Mouse (Mus musculus) thymus, postnatal 10 days (tissue): ENCODE data around the gene Ypel4.
"Not testable (repeated sequence)": the region's sequence is repeated elsewhere in the genome, so short reads cannot be mapped to it uniquely, and the experiment has no call there.

ENCODE experiments used
- DNase-seq, 2 experiments: peaks; one replicate each; pipeline ENCODE4 v3.0.0; 2021; ENCODE audit warnings: low spot score in 2 of 2

Ypel4 gene

DNA sequence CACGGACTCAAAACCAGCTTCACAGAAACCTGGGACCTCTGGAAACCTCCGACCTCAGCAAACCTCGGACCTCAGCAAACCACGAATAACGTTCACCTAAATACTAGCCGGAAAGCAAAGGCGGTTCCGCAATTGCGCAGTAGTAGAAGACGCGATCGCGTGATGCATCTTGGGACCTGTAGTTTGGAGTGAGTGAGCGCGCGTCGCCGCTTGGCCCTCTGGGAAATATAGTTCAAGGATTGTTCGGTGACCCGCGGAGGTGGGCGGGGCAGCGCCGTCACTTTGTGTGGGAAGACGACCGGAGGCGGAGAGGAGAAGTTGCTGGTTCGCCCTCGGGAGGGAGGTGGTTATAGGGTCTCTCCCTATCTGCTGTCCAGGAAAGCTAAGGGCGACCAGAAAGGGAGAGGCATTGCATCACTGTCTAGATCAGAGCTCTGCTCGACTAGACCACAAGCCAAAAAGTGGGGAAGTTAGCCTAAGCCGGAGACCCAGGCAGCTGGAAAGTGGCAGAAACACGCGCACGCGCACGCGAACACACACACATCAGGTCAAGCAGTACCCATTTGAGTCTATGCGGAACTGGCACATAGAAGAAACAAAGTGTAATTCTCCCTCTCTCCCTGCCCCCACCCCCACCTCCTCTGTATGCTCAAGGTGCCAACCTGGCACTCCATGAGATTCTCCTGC lies 6.5 kb upstream of the Ypel4 start, which contains the start of gene Clp1:
Gene Clp1 (minus strand): TSS at position 179 of the 687 bp plus-strand sequence.
- peak; percentile 89 to 90 for DNase-seq

DNA sequence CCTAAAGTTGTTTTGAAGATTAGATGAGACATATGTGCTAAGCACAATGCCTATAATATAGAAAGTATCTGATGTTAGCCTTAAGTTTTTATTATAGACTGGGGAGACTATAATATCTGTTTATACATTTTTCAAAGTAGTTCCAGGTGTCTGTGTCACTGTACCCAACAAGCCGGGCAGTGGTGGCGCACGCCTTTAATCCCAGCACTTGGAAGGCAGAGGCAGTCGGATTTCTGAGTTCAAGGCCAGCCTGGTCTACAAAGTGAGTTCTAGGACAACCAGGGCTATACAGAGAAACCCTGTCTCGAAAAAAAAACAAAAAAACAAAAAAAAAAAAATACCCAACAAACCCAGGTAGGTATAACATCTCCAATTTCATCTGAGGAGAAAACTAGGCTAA lies 5.7 kb upstream of the Ypel4 start:
- not testable (repeated sequence) for DNase-seq

DNA sequence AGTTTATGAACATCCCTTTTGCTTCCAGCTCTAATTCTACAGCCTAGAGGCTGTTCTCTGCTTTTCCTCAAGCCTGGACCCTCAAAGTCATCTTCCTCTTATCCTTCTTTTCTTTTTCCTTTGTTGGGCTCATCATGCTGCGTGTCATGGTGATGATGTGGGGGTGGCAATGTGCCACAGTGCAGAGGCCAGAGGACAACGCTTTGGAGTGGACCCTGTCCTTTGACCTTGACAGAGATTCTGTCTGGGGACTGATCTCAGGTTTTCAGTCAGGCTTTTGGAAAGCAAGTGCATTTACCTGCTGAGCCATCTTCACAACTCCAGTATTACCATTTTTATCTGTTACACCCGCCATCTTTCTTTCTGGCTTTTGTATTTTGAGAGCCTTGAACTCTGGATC lies 2.7 kb upstream of the Ypel4 start:
- no peak for DNase-seq

- DNase-seq: no peak
These were observed 1.5 kb upstream of the Ypel4 start for GRCm38 (mm10) chr2:84732394-84732793.

DNA sequence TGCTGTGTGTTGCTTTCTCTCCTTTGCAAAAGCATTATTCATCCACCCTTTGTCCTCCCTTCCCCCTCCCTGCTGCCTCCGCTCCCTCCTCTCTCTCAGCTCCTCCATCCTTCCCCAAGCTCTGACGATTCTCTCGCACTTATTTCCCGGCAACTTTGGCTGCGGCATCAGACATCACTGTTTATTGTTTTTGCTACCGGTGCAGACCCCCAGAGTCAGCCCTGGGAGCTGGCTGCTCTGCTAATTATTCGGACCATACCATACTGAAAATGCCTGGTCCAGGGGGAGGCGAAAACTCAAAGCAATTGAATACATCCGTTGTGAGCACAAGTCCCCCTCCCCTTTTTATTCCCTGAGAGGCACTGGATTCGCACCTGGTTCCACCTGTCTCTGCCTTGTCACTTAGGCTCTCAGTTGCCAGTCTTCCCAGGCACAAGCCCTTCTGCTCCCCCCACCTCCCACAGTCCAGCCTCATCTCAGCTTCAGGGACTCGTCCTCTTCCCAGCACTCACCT lies 550 bp downstream of the Ypel4 start:
- DNase-seq: no peak

- DNase-seq: no peak
These were observed 1.1 kb downstream of the Ypel4 start for GRCm38 (mm10) chr2:84734919-84735318.

DNA sequence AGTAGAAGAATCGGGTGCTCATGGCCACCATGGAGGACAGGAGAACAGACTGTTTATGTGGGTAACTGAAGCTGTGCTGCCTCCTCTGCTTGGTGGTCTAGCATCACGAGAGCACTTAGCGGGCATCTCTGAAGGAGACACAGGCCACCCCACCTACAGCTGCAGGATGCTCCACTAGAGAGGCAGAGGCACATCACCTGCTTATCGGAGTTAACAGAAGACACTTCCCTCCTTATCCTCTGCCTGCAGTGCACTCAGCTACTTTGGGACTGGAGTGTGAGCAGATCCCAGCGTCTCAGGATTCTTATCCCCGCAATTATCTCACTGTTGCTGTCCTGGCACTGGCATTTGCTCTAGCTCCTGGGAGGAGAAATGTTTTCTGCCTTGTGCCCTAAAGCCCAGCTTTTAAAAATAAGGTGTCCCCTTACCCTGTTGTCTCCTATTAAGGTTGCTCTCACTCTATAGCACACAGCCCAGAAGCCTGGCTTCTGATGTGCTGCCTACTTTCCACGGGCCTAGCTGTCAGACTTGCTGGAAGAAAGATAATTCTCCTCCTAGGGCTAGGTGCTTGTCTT lies 1.6 kb downstream of the Ypel4 start:
- DNase-seq: no peak

DNA sequence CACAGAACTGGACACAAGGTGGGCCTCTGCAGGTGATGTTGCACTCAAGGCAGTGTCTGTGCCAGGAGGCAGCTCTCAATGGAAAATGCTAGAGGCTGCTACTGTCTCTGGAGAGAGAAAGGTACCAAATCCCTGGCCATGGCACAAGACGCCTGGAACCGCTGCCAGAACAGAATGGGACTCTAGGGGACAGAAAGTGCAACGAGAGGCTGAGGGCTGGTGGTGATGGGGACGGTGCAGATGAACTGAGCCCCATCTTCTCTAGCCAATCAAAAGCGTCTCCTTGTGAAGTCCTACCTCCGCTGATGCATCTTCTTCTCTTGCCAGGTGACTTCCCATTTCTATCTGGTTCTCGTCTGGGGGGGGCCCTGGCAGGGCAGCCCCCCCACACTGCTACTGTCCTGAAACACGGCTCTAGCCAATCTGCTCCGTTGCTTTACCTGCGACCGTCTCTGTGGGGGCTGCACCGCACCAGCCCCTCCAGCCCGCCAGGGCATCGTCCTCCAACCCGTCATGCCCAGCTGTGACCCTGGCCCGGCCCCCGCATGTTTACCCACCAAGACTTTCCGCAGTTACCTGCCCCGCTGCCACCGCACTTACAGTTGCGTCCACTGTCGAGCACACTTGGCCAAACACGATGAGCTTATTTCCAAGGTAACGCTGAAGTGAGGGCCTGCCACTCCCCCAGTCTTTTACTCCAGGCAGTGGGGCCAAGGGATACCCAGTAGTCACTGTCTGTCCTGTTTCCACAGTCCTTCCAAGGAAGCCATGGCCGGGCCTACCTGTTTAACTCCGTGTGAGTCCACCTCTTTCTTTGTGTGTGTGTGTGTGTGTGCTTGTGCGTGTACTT lies 2.7 kb downstream of the Ypel4 start:
- no peak for DNase-seq

DNA sequence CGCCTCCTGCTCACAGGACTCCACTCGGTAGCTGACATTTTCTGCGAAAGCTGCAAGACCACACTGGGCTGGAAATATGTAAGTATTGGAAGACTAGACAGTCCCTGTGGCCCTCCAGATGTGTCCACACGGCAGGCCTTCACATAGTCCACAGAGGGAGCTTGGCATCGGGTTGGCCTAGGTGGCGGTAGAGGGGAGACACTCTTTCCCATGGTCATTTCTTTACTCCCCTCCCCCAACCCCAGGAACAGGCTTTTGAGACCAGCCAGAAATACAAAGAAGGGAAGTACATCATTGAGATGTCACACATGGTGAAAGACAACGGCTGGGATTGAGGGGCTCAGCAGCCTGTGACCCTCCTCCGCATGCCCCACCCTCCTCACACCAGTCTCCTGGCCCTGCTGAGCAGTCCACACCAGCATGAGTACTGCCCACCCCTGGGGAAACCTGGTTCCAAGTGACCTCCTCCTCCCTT lies 3.6 kb downstream of the Ypel4 start:
- no peak for DNase-seq

DNA sequence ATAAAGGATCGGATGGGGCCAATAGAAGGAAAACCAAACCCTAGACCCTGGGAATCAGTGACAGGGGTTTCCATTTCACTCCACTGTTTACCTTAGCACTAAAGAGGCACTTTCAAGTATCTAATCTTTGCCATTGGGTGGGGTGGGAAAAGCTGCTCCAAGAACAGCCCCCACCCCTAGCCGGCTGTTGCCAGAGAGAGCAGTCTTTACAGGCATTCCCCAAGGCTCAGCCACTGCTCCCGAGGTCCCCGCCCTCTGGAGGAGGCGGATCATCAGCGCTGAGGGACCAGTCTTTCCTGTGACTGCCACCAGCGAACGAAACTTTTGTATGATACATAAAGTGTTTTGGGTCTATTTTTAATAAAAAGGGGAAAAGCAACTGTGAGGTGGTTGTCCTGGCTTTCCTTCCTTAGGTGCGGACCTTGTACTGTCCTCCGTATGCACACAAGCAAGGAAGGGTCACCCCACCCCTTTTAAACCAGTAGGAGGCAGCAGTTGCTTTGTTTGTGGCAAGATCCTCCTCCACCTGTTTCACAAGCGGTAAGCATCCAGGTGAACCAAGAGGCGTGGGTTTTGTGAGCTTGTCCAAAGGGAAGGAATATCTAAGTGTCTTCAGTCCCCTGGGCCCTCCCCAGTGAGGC lies 4.5 kb downstream of the Ypel4 start:
- DNase-seq: no peak

GRCm38 (mm10) chr2:84740608-84741333 lies 6.9 kb downstream of the Ypel4 start:
- no peak for DNase-seq

DNA sequence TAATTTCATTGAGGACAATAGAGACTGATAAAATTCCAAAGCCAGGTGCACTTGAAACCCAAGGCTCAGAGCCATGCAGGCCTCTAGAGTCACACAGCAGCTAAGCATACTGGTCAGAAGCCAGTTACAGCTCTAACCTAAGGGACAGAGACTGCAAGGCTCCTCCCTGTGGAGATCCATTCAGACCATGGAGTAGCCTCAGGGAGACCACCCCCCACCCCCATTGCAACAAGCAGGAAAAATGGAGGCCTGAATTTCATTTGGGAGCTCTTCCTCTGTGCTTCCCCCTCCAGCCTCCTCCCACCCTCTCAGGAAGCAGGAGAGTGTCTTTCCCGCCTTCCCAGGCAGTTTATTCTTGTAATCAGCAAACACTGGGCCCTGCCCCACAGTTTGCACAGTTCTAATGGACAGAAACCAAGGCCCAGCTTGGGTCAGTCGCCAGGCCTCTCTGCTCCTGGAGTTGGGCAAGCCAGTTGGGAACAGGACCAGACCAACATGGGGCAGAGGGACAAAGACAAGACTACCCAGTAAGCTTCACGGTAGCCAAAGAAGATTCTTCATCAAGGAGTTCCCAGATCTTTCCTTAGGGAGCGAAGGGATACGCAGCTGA lies 8.1 kb downstream of the Ypel4 start:
- DNase-seq: no peak

DNA sequence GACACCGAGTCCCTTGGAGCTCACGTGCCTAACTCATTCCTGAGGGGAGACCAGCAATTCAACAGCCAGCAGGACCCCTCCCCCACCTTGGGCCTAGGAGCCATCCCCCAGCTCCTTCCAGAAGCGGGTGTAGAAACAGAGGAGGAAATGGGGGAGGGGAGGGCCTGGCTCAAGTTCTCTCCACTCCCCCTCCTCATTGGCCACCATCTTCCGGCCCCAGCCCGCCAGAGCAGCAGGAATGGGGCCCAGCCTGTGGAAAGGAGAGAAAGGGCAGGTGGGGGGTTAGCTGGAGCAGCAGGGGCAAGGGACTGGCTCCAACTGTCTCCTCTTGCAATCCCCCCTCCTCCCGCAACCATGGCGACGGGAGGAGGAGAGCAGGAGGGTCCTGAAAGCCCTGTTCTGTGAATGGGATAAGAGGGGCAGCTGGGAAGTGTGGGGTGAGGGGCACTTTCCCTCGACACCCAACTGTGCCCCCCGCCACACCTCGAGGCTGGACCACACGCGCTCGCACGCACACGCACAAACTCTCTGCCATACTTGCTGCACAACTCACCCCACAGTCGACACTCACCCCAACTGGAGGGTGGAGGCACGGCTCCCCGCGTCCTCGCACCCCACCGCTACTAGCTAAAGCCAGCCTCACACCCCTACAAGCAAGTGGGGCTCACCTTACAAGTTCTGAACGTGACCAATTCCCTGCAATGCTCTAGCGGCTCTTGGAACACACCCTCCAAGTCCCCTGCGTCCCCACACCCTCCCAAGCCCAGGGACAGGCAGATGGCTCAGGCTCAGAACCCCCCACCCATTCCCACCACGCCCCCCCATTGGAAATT lies 8.8 kb downstream of the Ypel4 start:
- DNase-seq: no peak

DNA sequence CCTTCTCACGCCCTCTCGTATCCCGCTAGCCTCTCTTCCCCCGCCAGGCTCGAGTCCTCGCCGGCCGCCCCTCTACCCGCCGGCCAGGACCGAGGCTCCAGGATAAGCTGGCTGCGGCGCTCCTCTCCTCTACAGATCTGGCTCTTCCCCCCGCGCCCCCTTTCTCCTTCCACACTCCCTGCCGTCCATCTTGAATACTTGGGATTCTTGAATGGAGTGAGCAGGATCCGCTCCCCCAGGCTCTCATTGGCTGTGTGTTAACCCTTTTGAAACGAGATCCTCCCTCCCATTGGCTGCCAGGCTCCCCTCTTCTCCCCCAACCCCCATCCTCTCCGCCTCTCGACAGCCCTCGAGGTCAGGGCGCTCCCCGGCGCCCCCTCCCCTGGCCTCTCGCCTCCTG lies 9.7 kb downstream of the Ypel4 start, which contains the start of gene Gm19426:
Gene Gm19426 (minus strand): TSS at position 95 of the 400 bp plus-strand sequence.
- peak in 1 of 2 experiments; percentile 14 for DNase-seq

DNA sequence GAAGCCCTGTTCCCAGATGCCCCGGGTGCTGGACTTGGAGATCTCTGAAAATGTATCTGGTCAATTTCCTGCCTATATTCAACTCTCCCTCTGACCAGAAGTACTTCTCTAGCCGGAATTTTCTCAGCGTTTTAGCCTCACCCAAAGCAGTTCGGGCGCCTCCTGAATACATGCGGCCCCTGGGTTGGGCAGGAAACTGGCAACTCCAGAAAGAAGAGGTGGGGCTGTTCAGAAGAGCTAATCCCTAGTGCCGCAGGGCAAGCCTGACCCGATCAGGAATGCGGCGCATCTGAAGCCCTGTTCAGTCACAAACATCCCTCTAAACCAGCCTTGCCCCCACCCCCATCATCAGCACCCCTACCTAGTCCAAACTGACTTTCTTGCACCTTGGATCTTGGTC lies 10.3 kb downstream of the Ypel4 start:
- DNase-seq: no peak

- no peak for DNase-seq
These were observed 16.3 kb downstream of the Ypel4 start for GRCm38 (mm10) chr2:84750115-84750514.

DNA sequence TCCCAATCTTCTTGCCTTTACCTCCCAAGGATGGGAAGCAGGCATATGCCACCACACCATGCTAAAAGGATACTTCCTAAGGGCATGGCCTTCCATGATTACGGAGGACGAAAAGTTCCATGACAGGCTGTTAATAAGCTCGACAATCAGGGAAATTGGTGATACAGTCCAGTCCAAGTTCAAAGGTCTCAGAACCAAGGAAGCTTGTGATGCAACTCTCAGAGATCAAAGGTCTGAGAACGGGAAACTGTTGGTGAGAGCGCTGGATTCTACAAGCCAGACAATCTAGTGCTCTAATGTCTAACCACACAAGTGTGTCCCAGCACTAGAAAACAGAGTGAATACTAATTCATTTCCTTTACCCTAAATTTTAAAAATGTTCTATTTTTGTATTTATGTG lies 22.4 kb downstream of the Ypel4 start:
- no peak for DNase-seq

DNA sequence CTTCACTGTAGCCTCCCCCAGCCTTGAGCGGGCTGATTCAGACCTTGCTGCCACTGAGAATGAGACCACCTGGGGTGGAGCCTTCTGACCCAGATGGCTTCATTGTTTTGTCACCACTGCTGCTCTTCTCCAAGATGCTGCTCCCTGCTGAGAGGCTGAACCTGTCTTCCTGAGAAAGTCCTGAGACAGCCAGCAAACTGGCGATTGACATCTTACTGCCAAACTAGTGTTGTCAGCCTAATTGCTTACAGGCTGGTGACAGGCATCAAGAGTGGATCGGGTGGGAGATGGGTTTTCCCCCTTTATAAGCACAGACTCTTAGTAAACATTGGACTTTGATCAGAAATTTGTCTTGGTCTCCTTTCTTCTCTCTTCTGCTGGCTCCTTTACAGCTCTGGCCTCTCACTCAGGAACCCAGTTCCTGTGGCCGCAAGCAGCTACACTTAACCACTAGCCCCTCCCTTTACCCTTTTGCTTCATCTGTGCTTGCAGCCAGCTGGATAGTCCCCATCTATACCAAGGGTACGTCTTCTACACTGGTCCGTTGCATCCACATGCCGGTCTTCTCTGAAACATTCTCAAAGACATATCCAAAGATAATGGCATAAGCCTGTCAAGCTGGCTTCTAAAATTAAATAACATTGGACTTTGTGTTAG lies 23.3 kb downstream of the Ypel4 start:
- DNase-seq: no peak

DNA sequence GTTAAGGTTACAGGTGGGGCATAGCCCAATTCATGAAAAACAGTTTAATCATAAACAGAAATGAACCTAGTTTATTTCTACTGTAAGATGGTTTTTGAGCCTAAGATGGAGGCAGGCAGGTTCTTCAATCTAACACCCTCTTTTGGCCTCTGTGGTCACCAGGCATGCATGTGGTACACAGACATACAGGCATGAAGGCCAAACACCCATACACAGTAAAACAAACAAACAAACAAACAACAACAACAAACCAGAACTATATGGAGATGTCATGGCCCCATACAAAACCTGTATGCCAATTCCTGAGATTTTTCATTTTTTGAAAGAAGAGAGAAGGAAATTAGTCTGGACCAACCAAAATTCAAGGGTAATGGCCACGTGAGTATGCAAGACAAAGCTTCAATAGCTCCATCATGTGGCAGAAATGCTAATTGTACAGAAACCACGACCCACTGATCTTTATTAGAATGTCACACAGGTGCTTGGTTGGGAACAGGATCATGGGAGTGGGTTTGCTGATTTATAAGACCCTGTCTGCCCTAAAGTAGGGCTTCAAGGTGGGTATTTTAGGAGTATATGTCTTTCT lies 24.8 kb downstream of the Ypel4 start:
- DNase-seq: no peak
